Mouse (Mus musculus): ENCODE measurements at regions not wholly inside any gene's neighbourhood (a gene's known extent, or its start where the extent isn't known, plus 50 kb on each side); places are given as distances from the start of the nearest gene placed in this dataset.

- H3K4me3 ChIP-seq (ENCODE audit: low read length), result no peak overlapping the region
- no peaks in the 10 kb centered on the region for H3K27me3 ChIP-seq (ENCODE audit: insufficient read depth, low read length)
- no peak for ATAC-seq (ENCODE audit: low FRiP score, low TSS enrichment)
- 50% methylated on average over 13 of the region's 13 CpGs for WGBS
- no peak overlapping the region for H3K4me2 ChIP-seq (replicated peaks; ENCODE audit: low read depth, low read length)
- H3K9me3 ChIP-seq (ENCODE audit: low read length), result peaks cover 5% of the 10 kb centered on the region; the same call in 1 of the 2 replicates
- H3K4me1 ChIP-seq (ENCODE audit: insufficient read depth, low read length), result no peaks in the 10 kb centered on the region
- H3K9ac ChIP-seq (replicated peaks; ENCODE audit: low read length), result no peak overlapping the region
- H3K36me3 ChIP-seq (ENCODE audit: insufficient read depth, low read length), result no peaks in the 10 kb centered on the region
- H3K27ac ChIP-seq (ENCODE audit: low read length), result no peak overlapping the region
Measured at GRCm38 (mm10) chr3:117120086-117121055, 151.6 kb upstream of the Palmd start.

- Histone ChIP-seq H3K27ac (ENCODE audit: low read length) (no peak overlapping the region), H3K4me2 (replicated peaks; ENCODE audit: low read depth, low read length) (no peak overlapping the region), H3K36me3 (ENCODE audit: insufficient read depth, low read length) (no peaks in the 10 kb centered on the region), H3K4me1 (ENCODE audit: insufficient read depth, low read length) (no peaks in the 10 kb centered on the region), H3K4me3 (ENCODE audit: low read length) (no peak overlapping the region), H3K9ac (replicated peaks; ENCODE audit: low read length) (no peak overlapping the region), H3K9me3 (ENCODE audit: low read length) (peaks cover 5% of the 10 kb centered on the region; the same call in 1 of the 2 replicates), H3K27me3 (ENCODE audit: insufficient read depth, low read length) (no peaks in the 10 kb centered on the region)
- 69% methylated on average over 5 of the region's 5 CpGs for WGBS
- ATAC-seq (ENCODE audit: low FRiP score, low TSS enrichment), result no peak
Measured at GRCm38 (mm10) chr3:117119576-117119975, 150.8 kb upstream of the Palmd start.

GRCm38 (mm10) chr3:117117838-117118237 lies 149.1 kb upstream of the Palmd start:
- H3K4me1 ChIP-seq (ENCODE audit: insufficient read depth, low read length), result no peaks in the 10 kb centered on the region
- H3K36me3 ChIP-seq (ENCODE audit: insufficient read depth, low read length), result no peaks in the 10 kb centered on the region
- no peak for ATAC-seq (ENCODE audit: low FRiP score, low TSS enrichment)
- no peaks in the 10 kb centered on the region for H3K27me3 ChIP-seq (ENCODE audit: insufficient read depth, low read length)
- WGBS, result 54% methylated on average over 1 of the region's 1 CpGs
- H3K27ac ChIP-seq (ENCODE audit: low read length), result no peak overlapping the region
- H3K4me2 ChIP-seq (replicated peaks; ENCODE audit: low read depth, low read length), result no peak overlapping the region
- no peak overlapping the region for H3K9ac ChIP-seq (replicated peaks; ENCODE audit: low read length)
- no peak overlapping the region for H3K4me3 ChIP-seq (ENCODE audit: low read length)
- peaks cover 5% of the 10 kb centered on the region; the same call in 1 of the 2 replicates for H3K9me3 ChIP-seq (ENCODE audit: low read length)

GRCm38 (mm10) chr3:117116210-117116609 lies 147.4 kb upstream of the Palmd start:
- Histone ChIP-seq H3K27me3 (ENCODE audit: insufficient read depth, low read length) (no peaks in the 10 kb centered on the region), H3K9me3 (ENCODE audit: low read length) (no peaks in the 10 kb centered on the region), H3K36me3 (ENCODE audit: insufficient read depth, low read length) (no peaks in the 10 kb centered on the region), H3K4me3 (ENCODE audit: low read length) (no peak overlapping the region), H3K9ac (replicated peaks; ENCODE audit: low read length) (no peak overlapping the region), H3K4me2 (replicated peaks; ENCODE audit: low read depth, low read length) (no peak overlapping the region), H3K4me1 (ENCODE audit: insufficient read depth, low read length) (no peaks in the 10 kb centered on the region), H3K27ac (ENCODE audit: low read length) (no peak overlapping the region)
- 82% methylated on average over 2 of the region's 2 CpGs for WGBS
- no peak for ATAC-seq (ENCODE audit: low FRiP score, low TSS enrichment)

- WGBS, result 81% methylated on average over 3 of the region's 3 CpGs
- H3K9me3 ChIP-seq (ENCODE audit: low read length), result no peaks in the 10 kb centered on the region
Measured at GRCm38 (mm10) chr3:117112766-117113165, 144.0 kb upstream of the Palmd start.

GRCm38 (mm10) chr3:117112304-117112703 lies 143.5 kb upstream of the Palmd start:
- Histone ChIP-seq H3K36me3 (ENCODE audit: insufficient read depth, low read length) (no peaks in the 10 kb centered on the region), H3K27me3 (ENCODE audit: insufficient read depth, low read length) (no peaks in the 10 kb centered on the region), H3K27ac (ENCODE audit: low read length) (no peak overlapping the region), H3K9me3 (ENCODE audit: low read length) (no peaks in the 10 kb centered on the region), H3K4me2 (replicated peaks; ENCODE audit: low read depth, low read length) (no peak overlapping the region), H3K4me3 (ENCODE audit: low read length) (no peak overlapping the region), H3K4me1 (ENCODE audit: insufficient read depth, low read length) (no peaks in the 10 kb centered on the region), H3K9ac (replicated peaks; ENCODE audit: low read length) (no peak overlapping the region)
- 89% methylated on average over 4 of the region's 4 CpGs for WGBS
- no peak for ATAC-seq (ENCODE audit: low FRiP score, low TSS enrichment)

More at GRCm38 (mm10) chr3:117112766-117113165, 144.0 kb upstream of the Palmd start:
- no peaks in the 10 kb centered on the region for H3K36me3 ChIP-seq (ENCODE audit: insufficient read depth, low read length)
- no peak for ATAC-seq (ENCODE audit: low FRiP score, low TSS enrichment)
- H3K27me3 ChIP-seq (ENCODE audit: insufficient read depth, low read length), result no peaks in the 10 kb centered on the region
- no peak overlapping the region for H3K27ac ChIP-seq (ENCODE audit: low read length)
- no peak overlapping the region for H3K9ac ChIP-seq (replicated peaks; ENCODE audit: low read length)
- H3K4me3 ChIP-seq (ENCODE audit: low read length), result no peak overlapping the region
- no peak overlapping the region for H3K4me2 ChIP-seq (replicated peaks; ENCODE audit: low read depth, low read length)
- H3K4me1 ChIP-seq (ENCODE audit: insufficient read depth, low read length), result no peaks in the 10 kb centered on the region

GRCm38 (mm10) chr3:117108966-117109700 lies 140.3 kb upstream of the Palmd start:
- 52% methylated on average over 8 of the region's 8 CpGs for WGBS
- no peaks in the 10 kb centered on the region for H3K9me3 ChIP-seq (ENCODE audit: low read length)
- no peak for ATAC-seq (ENCODE audit: low FRiP score, low TSS enrichment)
- no peaks in the 10 kb centered on the region for H3K27me3 ChIP-seq (ENCODE audit: insufficient read depth, low read length)
- H3K4me2 ChIP-seq (replicated peaks; ENCODE audit: low read depth, low read length), result no peak overlapping the region
- H3K36me3 ChIP-seq (ENCODE audit: insufficient read depth, low read length), result no peaks in the 10 kb centered on the region
- no peaks in the 10 kb centered on the region for H3K4me1 ChIP-seq (ENCODE audit: insufficient read depth, low read length)
- no peak overlapping the region for H3K9ac ChIP-seq (replicated peaks; ENCODE audit: low read length)
- H3K27ac ChIP-seq (ENCODE audit: low read length), result no peak overlapping the region
- H3K4me3 ChIP-seq (ENCODE audit: low read length), result no peak overlapping the region

GRCm38 (mm10) chr3:117107986-117108385 lies 139.2 kb upstream of the Palmd start:
- WGBS, result 67% methylated on average over 6 of the region's 6 CpGs
- Histone ChIP-seq H3K27me3 (ENCODE audit: insufficient read depth, low read length) (no peaks in the 10 kb centered on the region), H3K9ac (replicated peaks; ENCODE audit: low read length) (no peak overlapping the region), H3K36me3 (ENCODE audit: insufficient read depth, low read length) (no peaks in the 10 kb centered on the region), H3K4me1 (ENCODE audit: insufficient read depth, low read length) (no peaks in the 10 kb centered on the region), H3K9me3 (ENCODE audit: low read length) (no peaks in the 10 kb centered on the region), H3K4me2 (replicated peaks; ENCODE audit: low read depth, low read length) (no peak overlapping the region), H3K27ac (ENCODE audit: low read length) (no peak overlapping the region), H3K4me3 (ENCODE audit: low read length) (no peak overlapping the region)
- ATAC-seq (ENCODE audit: low FRiP score, low TSS enrichment), result no peak

- H3K4me1 ChIP-seq (ENCODE audit: insufficient read depth, low read length), result no peaks in the 10 kb centered on the region
- H3K4me2 ChIP-seq (replicated peaks; ENCODE audit: low read depth, low read length), result no peak overlapping the region
- no peaks in the 10 kb centered on the region for H3K27me3 ChIP-seq (ENCODE audit: insufficient read depth, low read length)
- no peak for ATAC-seq (ENCODE audit: low FRiP score, low TSS enrichment)
- no peak overlapping the region for H3K27ac ChIP-seq (ENCODE audit: low read length)
- no peak overlapping the region for H3K4me3 ChIP-seq (ENCODE audit: low read length)
- no peak overlapping the region for H3K9ac ChIP-seq (replicated peaks; ENCODE audit: low read length)
- H3K36me3 ChIP-seq (ENCODE audit: insufficient read depth, low read length), result no peaks in the 10 kb centered on the region
- WGBS, result 92% methylated on average over 3 of the region's 3 CpGs
- H3K9me3 ChIP-seq (ENCODE audit: low read length), result no peaks in the 10 kb centered on the region
Measured at GRCm38 (mm10) chr3:117107378-117107777, 138.6 kb upstream of the Palmd start.

GRCm38 (mm10) chr3:117087646-117088045 lies 118.9 kb upstream of the Palmd start:
- Histone ChIP-seq H3K4me1 (ENCODE audit: insufficient read depth, low read length) (no peaks in the 10 kb centered on the region), H3K4me3 (ENCODE audit: low read length) (no peak overlapping the region), H3K9ac (replicated peaks; ENCODE audit: low read length) (no peak overlapping the region), H3K4me2 (replicated peaks; ENCODE audit: low read depth, low read length) (no peak overlapping the region), H3K27ac (ENCODE audit: low read length) (no peak overlapping the region), H3K27me3 (ENCODE audit: insufficient read depth, low read length) (no peaks in the 10 kb centered on the region), H3K36me3 (ENCODE audit: insufficient read depth, low read length) (no peaks in the 10 kb centered on the region), H3K9me3 (ENCODE audit: low read length) (no peaks in the 10 kb centered on the region)
- ATAC-seq (ENCODE audit: low FRiP score, low TSS enrichment), result no peak
- 64% methylated on average over 2 of the region's 2 CpGs for WGBS

Measured in kidney, embryonic 16.5 days (tissue).